In the genomic region with DNA sequence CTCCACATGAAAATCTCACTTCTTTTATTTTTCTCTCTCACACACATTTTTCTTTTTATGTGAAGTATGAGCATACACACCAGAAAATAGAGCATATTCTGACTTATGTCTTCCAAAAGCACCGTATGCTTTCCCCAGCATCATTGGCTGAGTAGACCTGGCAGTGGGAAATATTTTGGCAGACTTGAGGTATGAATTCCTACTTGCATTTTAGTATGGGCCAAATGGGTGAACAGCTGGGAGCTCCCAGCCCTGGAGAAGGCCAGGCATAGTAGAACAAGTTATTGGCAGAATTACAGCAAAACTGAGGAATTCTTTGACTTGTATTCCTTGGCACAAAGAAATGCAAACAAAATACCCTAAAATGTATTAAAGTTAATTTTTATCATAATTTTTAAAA, we compare ENCODE assay signal across 14 mouse cellular contexts.
DNase-seq lines count a peak whose midpoint lies in the region; ATAC-seq and TF ChIP-seq lines count a peak whose summit lies in the region.
"Had no signal": no experiment of that assay in that cellular context is flagged by ENCODE, and none has a peak within 500 bp of the region (broad histone marks: within the 10 kb centered on the region; RNA-seq: fewer than 3 reads in every experiment).

No protein-coding gene starts in this region.

- H3K9me3 ChIP-seq in lung, embryonic 14.5 days (ENCODE audit: low read depth, low read length): no peaks in the 10 kb centered on the region
- H3K9me3 ChIP-seq: hindbrain, embryonic 10.5 days; liver, embryonic 15.5 days had no signal

- peak; percentile 1 for DNase-seq in lung, embryonic 14.5 days
- DNase-seq in lung, adult 18-20 months: no peak
- DNase-seq in cerebellum, postnatal 10 days: peak; percentile 66 to 73
- DNase-seq in layer of hippocampus, adult 9-11 months: peak; percentile 70
- DNase-seq in urinary bladder, postnatal 25 days (ENCODE audit: low spot score): no peak
- DNase-seq in adrenal gland, adult (ENCODE audit: inconsistent age in 2 of 2, low spot score in 1 of 2): no peak
- DNase-seq: adrenal gland, adult 8-10 months; kidney, adult 18-20 months; retina, postnatal 1 day had no signal

- no peak for TF ChIP-seq CTCF in lung, embryonic 14.5 days (IDR thresholded peaks at IDR 0.05; ENCODE audit: low read depth)

- no peaks in the 10 kb centered on the region for H3K36me3 ChIP-seq in lung, embryonic 14.5 days (ENCODE audit: insufficient read depth)
- H3K36me3 ChIP-seq: hindbrain, embryonic 10.5 days; liver, embryonic 15.5 days had no signal

- 67% methylated on average over 1 of the region's 1 CpGs for WGBS in lung, embryonic 14.5 days

- no peak overlapping the region for H3K9ac ChIP-seq in lung, embryonic 14.5 days
- H3K9ac ChIP-seq: liver, embryonic 15.5 days had no signal

- no peak overlapping the region for H3K27ac ChIP-seq in lung, embryonic 14.5 days (ENCODE audit: low read depth)
- H3K27ac ChIP-seq: hindbrain, embryonic 10.5 days; liver, embryonic 15.5 days had no signal

- ATAC-seq in lung, embryonic 14.5 days (ENCODE audit: insufficient read depth): no peak
- no peak for ATAC-seq in megakaryocyte progenitor cell, adult 5-6 weeks (replicated peaks; ENCODE audit: poor library complexity)
- ATAC-seq: CD4-positive, CD25-positive, alpha-beta regulatory T cell, adult 4 months; Patski had no signal

- no peaks in the 10 kb centered on the region for H3K4me1 ChIP-seq in lung, embryonic 14.5 days (ENCODE audit: insufficient read depth)
- H3K4me1 ChIP-seq: hindbrain, embryonic 10.5 days; liver, embryonic 15.5 days had no signal

- H3K27me3 ChIP-seq in lung, embryonic 14.5 days (ENCODE audit: insufficient read depth, low read length): no peaks in the 10 kb centered on the region
- H3K27me3 ChIP-seq: liver, embryonic 15.5 days; Patski had no signal

- H3K4me3 ChIP-seq in lung, embryonic 14.5 days (ENCODE audit: low read depth, low read length): no peak overlapping the region
- H3K4me3 ChIP-seq: hindbrain, embryonic 10.5 days; liver, embryonic 15.5 days had no signal

- no peak overlapping the region for H3K4me2 ChIP-seq in lung, embryonic 14.5 days
- H3K4me2 ChIP-seq: liver, embryonic 15.5 days had no signal

Comparison
In these comparisons a context has a peak if more than half of its experiments do, and no peak if none do; other contexts are left out.
1. DNase-seq: peak in lung, embryonic 14.5 days (single experiment), cerebellum, postnatal 10 days (2 of 2) and layer of hippocampus, adult 9-11 months (single experiment); none in lung, adult 18-20 months (0 of 2), urinary bladder, postnatal 25 days (single experiment) and adrenal gland, adult (0 of 2).